Mouse (Mus musculus) hindbrain, embryonic 11.5 days (tissue): ENCODE data around the gene Zfp365. TPM values are rescaled to one million over a fixed set of nuclear protein-coding genes. Genes with fewer than 3 reads are reported as not detected.

ENCODE experiments used
- ATAC-seq: fragments of 200-750 bp; cut with Nextera tagmentation; 2 replicates; pipeline ENCODE4 v1.8.0; 2017; ENCODE audit warnings: mild to moderate bottlenecking, moderate TSS enrichment, moderate library complexity; ENCODE audit not compliant: low FRiP score
- DNase-seq: peaks from one replicate; pipeline ENCODE4 v3.0.0-alpha.2; 2015; ENCODE audit warnings: low spot score
- H3K27ac ChIP-seq: fragments of 300-500 bp; sonication (generic); 2 replicates; pipeline ENCODE4 v1.5.1; 2014; ENCODE audit warnings: mild to moderate bottlenecking, low read depth, low read length
- H3K27me3 ChIP-seq: fragments of 300-500 bp; sonication (generic); 2 replicates; pipeline ENCODE4 v1.6.1; 2014; ENCODE audit warnings: mild to moderate bottlenecking, low read length, moderate library complexity, mixed read lengths; ENCODE audit not compliant: control insufficient read depth, insufficient read depth
- H3K36me3 ChIP-seq: fragments of 300-500 bp; sonication (generic); 2 replicates; pipeline ENCODE4 v1.6.1; 2014; ENCODE audit warnings: mild to moderate bottlenecking, low read length, moderate library complexity, mixed read lengths; ENCODE audit not compliant: control insufficient read depth, insufficient read depth
- H3K4me1 ChIP-seq: fragments of 300-500 bp; sonication (generic); replicated peaks from 2 replicates; pipeline ENCODE4 v1.6.1; 2014; ENCODE audit warnings: low read length, mixed read lengths; ENCODE audit not compliant: control insufficient read depth, insufficient read depth
- H3K4me2 ChIP-seq: fragments of 300-500 bp; sonication (generic); replicated peaks from 2 replicates; pipeline ENCODE4 v1.6.1; 2014; ENCODE audit warnings: mild to moderate bottlenecking, low read depth, low read length
- H3K4me3 ChIP-seq: fragments of 300-500 bp; sonication (generic); 2 replicates; pipeline ENCODE4 v1.5.1; 2014; ENCODE audit warnings: low read depth, low read length
- H3K9ac ChIP-seq: fragments of 300-500 bp; sonication (generic); 2 replicates; pipeline ENCODE4 v1.6.1; 2014; ENCODE audit warnings: low read depth, low read length
- H3K9me3 ChIP-seq: fragments of 300-500 bp; sonication (generic); 2 replicates; pipeline ENCODE4 v1.6.1; 2016; ENCODE audit warnings: low read length; ENCODE audit not compliant: control insufficient read depth
- WGBS: fragments of 180-500 bp; shearing (Covaris S2); extraction: QIAGEN DNeasy Blood & Tissue Kit; methylation state at CpG from one replicate; pipeline ENCODE4 v1.1.7; 2014; 5-methylcytosine and 5-hydroxymethylcytosine counted together
- polyA plus RNA-seq: library from polyadenylated mRNA; unstranded; fragments of >200 nt; fragmentation: Nextera tagmentation; extraction: Ambion mirVana; gene quantifications from 2 replicates; pipeline ENCODE4 v1.2.1, GENCODE M21; 2014

Gene Zfp365
- polyA plus RNA-seq, 1 experiment from 2014 or later: 2.2 TPM

GRCm38 (mm10) chr10:67865841-67866240 lies 46.6 kb downstream of the Zfp365 start:
- ATAC-seq: no peak
- 89% methylated on average over 6 of the region's 6 CpGs for WGBS
- no peaks in the 10 kb centered on the region for H3K27me3 ChIP-seq

GRCm38 (mm10) chr10:67865063-67865462 lies 47.4 kb downstream of the Zfp365 start:
- 76% methylated on average over 3 of the region's 3 CpGs for WGBS
- no peak for ATAC-seq
- no peak overlapping the region for H3K4me3 ChIP-seq

More at GRCm38 (mm10) chr10:67865841-67866240, 46.6 kb downstream of the Zfp365 start:
- no peak for DNase-seq
- no peak overlapping the region for H3K4me2 ChIP-seq
- H3K36me3 ChIP-seq: no peaks in the 10 kb centered on the region
- no peaks in the 10 kb centered on the region for H3K4me1 ChIP-seq
- H3K9ac ChIP-seq: no peak overlapping the region
- H3K27ac ChIP-seq: no peak overlapping the region
- no peak overlapping the region for H3K4me3 ChIP-seq
- H3K9me3 ChIP-seq: no peaks in the 10 kb centered on the region

GRCm38 (mm10) chr10:67862331-67862730 lies 50.1 kb downstream of the Zfp365 start:
- DNase-seq (peak; percentile 41), ATAC-seq (no peak)
- Histone ChIP-seq H3K4me2 (no peak overlapping the region), H3K27me3 (no peaks in the 10 kb centered on the region), H3K36me3 (no peaks in the 10 kb centered on the region), H3K9ac (no peak overlapping the region), H3K9me3 (no peaks in the 10 kb centered on the region), H3K27ac (no peak overlapping the region), H3K4me3 (no peak overlapping the region), H3K4me1 (no peaks in the 10 kb centered on the region)
- WGBS: 17% methylated on average over 7 of the region's 7 CpGs

More at GRCm38 (mm10) chr10:67865063-67865462, 47.4 kb downstream of the Zfp365 start:
- no peaks in the 10 kb centered on the region for H3K36me3 ChIP-seq
- no peak for DNase-seq
- no peak overlapping the region for H3K4me2 ChIP-seq
- H3K27me3 ChIP-seq: no peaks in the 10 kb centered on the region
- H3K4me1 ChIP-seq: no peaks in the 10 kb centered on the region
- H3K9me3 ChIP-seq: no peaks in the 10 kb centered on the region
- H3K9ac ChIP-seq: no peak overlapping the region
- no peak overlapping the region for H3K27ac ChIP-seq

GRCm38 (mm10) chr10:67858878-67859277 lies 53.6 kb downstream of the Zfp365 start:
- no peaks in the 10 kb centered on the region for H3K36me3 ChIP-seq
- ATAC-seq: peak; percentile 12
- 17% methylated on average over 8 of the region's 8 CpGs for WGBS

GRCm38 (mm10) chr10:67857561-67857906 lies 54.9 kb downstream of the Zfp365 start:
- Histone ChIP-seq H3K4me2 (no peak overlapping the region), H3K9me3 (no peaks in the 10 kb centered on the region), H3K27ac (no peak overlapping the region), H3K4me3 (no peak overlapping the region), H3K36me3 (no peaks in the 10 kb centered on the region), H3K4me1 (no peaks in the 10 kb centered on the region), H3K27me3 (no peaks in the 10 kb centered on the region), H3K9ac (no peak overlapping the region)
- ATAC-seq (no peak), DNase-seq (no peak)
- WGBS: 92% methylated on average over 4 of the region's 4 CpGs

More at GRCm38 (mm10) chr10:67858878-67859277, 53.6 kb downstream of the Zfp365 start:
- no peak overlapping the region for H3K27ac ChIP-seq
- peak; percentile 87 for DNase-seq
- no peak overlapping the region for H3K4me2 ChIP-seq
- no peaks in the 10 kb centered on the region for H3K4me1 ChIP-seq
- no peaks in the 10 kb centered on the region for H3K9me3 ChIP-seq
- no peaks in the 10 kb centered on the region for H3K27me3 ChIP-seq
- no peak overlapping the region for H3K9ac ChIP-seq
- H3K4me3 ChIP-seq: no peak overlapping the region

GRCm38 (mm10) chr10:67856791-67857560 lies 55.5 kb downstream of the Zfp365 start:
- Histone ChIP-seq H3K9me3 (no peaks in the 10 kb centered on the region), H3K4me1 (no peaks in the 10 kb centered on the region), H3K36me3 (no peaks in the 10 kb centered on the region), H3K4me3 (no peak overlapping the region), H3K27ac (no peak overlapping the region), H3K4me2 (no peak overlapping the region), H3K9ac (no peak overlapping the region), H3K27me3 (no peaks in the 10 kb centered on the region)
- DNase-seq (no peak), ATAC-seq (no peak)
- 92% methylated on average over 14 of the region's 14 CpGs for whole genome bisulfite sequencing

- Histone ChIP-seq H3K36me3 (no peaks in the 10 kb centered on the region), H3K27ac (no peak overlapping the region), H3K9me3 (no peaks in the 10 kb centered on the region), H3K27me3 (no peaks in the 10 kb centered on the region), H3K4me3 (no peak overlapping the region), H3K4me1 (peaks cover 2% of the 10 kb centered on the region; the same call in 1 of the 2 replicates), H3K9ac (no peak overlapping the region), H3K4me2 (no peak overlapping the region)
- ATAC-seq (no peak), DNase-seq (no peak)
- 77% methylated on average over 5 of the region's 5 CpGs for WGBS
Measured at GRCm38 (mm10) chr10:67855760-67856159, 56.7 kb downstream of the Zfp365 start.

- DNase-seq (no peak), ATAC-seq (no peak)
- Histone ChIP-seq H3K4me3 (no peak overlapping the region), H3K27ac (no peak overlapping the region), H3K4me2 (no peak overlapping the region), H3K9me3 (no peaks in the 10 kb centered on the region), H3K9ac (no peak overlapping the region), H3K4me1 (peaks cover 2% of the 10 kb centered on the region; the same call in 1 of the 2 replicates), H3K36me3 (no peaks in the 10 kb centered on the region), H3K27me3 (no peaks in the 10 kb centered on the region)
- 77% methylated on average over 6 of the region's 6 CpGs for WGBS
Measured at GRCm38 (mm10) chr10:67852411-67852810, 60.1 kb downstream of the Zfp365 start.

- no peak overlapping the region for H3K9ac ChIP-seq
- H3K4me2 ChIP-seq: no peak overlapping the region
- no peak overlapping the region for H3K4me3 ChIP-seq
- DNase-seq: peak; percentile 39
- no peak overlapping the region for H3K27ac ChIP-seq
- H3K27me3 ChIP-seq: no peaks in the 10 kb centered on the region
- no peaks in the 10 kb centered on the region for H3K9me3 ChIP-seq
- no peaks in the 10 kb centered on the region for H3K36me3 ChIP-seq
- ATAC-seq: no peak
- WGBS: 50% methylated on average over 6 of the region's 6 CpGs
- H3K4me1 ChIP-seq: peaks cover 2% of the 10 kb centered on the region; the same call in 1 of the 2 replicates
Measured at GRCm38 (mm10) chr10:67851079-67851478, 61.4 kb downstream of the Zfp365 start.
